Mouse (Mus musculus) CD4-positive, CD25-positive, alpha-beta regulatory T cell, adult 2 months (primary cell): ENCODE measurements around the gene Ache.
"Not testable (repeated sequence)": the region's sequence is repeated elsewhere in the genome, so short reads cannot be mapped to it uniquely, and the experiment has no call there.

Experiments used
- DNase-seq: peaks from one replicate; pipeline ENCODE4 v3.0.0-alpha.2; 2012; ENCODE audit warnings: low read depth, low spot score

The Ache gene

GRCm38 (mm10) chr5:137287032-137287952, at the start of gene Ache:
Ache (plus strand) TSS chr5:137287519.
- peak; percentile 65 for DNase-seq

- no peak for DNase-seq
Measured at GRCm38 (mm10) chr5:137263897-137264720, 23.2 kb upstream of the Ache start.

- DNase-seq: no peak
Measured at GRCm38 (mm10) chr5:137264787-137265186, 22.5 kb upstream of the Ache start.

GRCm38 (mm10) chr5:137268131-137268910, 19.0 kb upstream of the Ache start:
- peak; percentile 51 for DNase-seq

- DNase-seq: no peak
Measured at GRCm38 (mm10) chr5:137277360-137278342, 9.7 kb upstream of the Ache start.

GRCm38 (mm10) chr5:137284411-137284810, 2.9 kb upstream of the Ache start:
- not testable (repeated sequence) for DNase-seq

GRCm38 (mm10) chr5:137285045-137285444, 2.3 kb upstream of the Ache start:
- peak; percentile 84 for DNase-seq

GRCm38 (mm10) chr5:137285986-137286385, 1.3 kb upstream of the Ache start:
- no peak for DNase-seq

- DNase-seq: peak; percentile 88
Measured at GRCm38 (mm10) chr5:137286655-137287031, 676 bp upstream of the Ache start.

GRCm38 (mm10) chr5:137287953-137288743, 829 bp downstream of the Ache start:
- peak; percentile 61 for DNase-seq

GRCm38 (mm10) chr5:137288999-137289470, 1.7 kb downstream of the Ache start:
- peak; percentile 54 for DNase-seq

GRCm38 (mm10) chr5:137289591-137290365, 2.5 kb downstream of the Ache start:
- no peak for DNase-seq

GRCm38 (mm10) chr5:137290677-137291076, 3.4 kb downstream of the Ache start:
- peak; percentile 63 for DNase-seq

- no peak for DNase-seq
Measured at GRCm38 (mm10) chr5:137291381-137291926, 4.1 kb downstream of the Ache start.

GRCm38 (mm10) chr5:137293282-137293681, 6.0 kb downstream of the Ache start:
- peak; percentile 72 for DNase-seq

- peak; percentile 96 for DNase-seq
Measured at GRCm38 (mm10) chr5:137293839-137294743, 6.8 kb downstream of the Ache start, which contains the start of gene Ufsp1. Ufsp1 (plus strand) TSS chr5:137294629.

GRCm38 (mm10) chr5:137294744-137295093, 7.4 kb downstream of the Ache start:
- no peak for DNase-seq
